ENCODE assay signal across 20 mouse cellular contexts in genomic region chrX:38669111-38669903, GRCm38 (mm10). TPM values are rescaled to one million over a fixed set of nuclear protein-coding genes. Genes with fewer than 3 reads are reported as not detected.
DNase-seq lines count a peak whose midpoint lies in the region; ATAC-seq and TF ChIP-seq lines count a peak whose summit lies in the region.
"Had no signal": no experiment of that assay in that cellular context is flagged by ENCODE, and none has a peak within 500 bp of the region (broad histone marks: within the 10 kb centered on the region; RNA-seq: fewer than 3 reads in every experiment).

No protein-coding gene starts in this region.

- no peaks in the 10 kb centered on the region for H3K27me3 ChIP-seq in intestine, embryonic 15.5 days (replicated peaks)
- H3K27me3 ChIP-seq in intestine, postnatal 0 days (replicated peaks; ENCODE audit: control insufficient read depth, insufficient read depth, low read length): no peaks in the 10 kb centered on the region
- H3K27me3 ChIP-seq: embryonic facial prominence, embryonic 12.5 days; forebrain, embryonic 13.5 days; forebrain, embryonic 15.5 days; Patski had no signal

- 46% methylated on average over 6 of the region's 6 CpGs for WGBS in intestine, embryonic 15.5 days
- 38% methylated on average over 6 of the region's 6 CpGs for WGBS in intestine, postnatal 0 days

- no peak overlapping the region for H3K4me2 ChIP-seq in intestine, embryonic 15.5 days (replicated peaks)
- H3K4me2 ChIP-seq in intestine, postnatal 0 days (replicated peaks; ENCODE audit: low read depth): no peak overlapping the region
- H3K4me2 ChIP-seq: embryonic facial prominence, embryonic 12.5 days; forebrain, embryonic 13.5 days; forebrain, embryonic 15.5 days had no signal

- H3K9ac ChIP-seq in intestine, embryonic 15.5 days: no peak overlapping the region
- no peak overlapping the region for H3K9ac ChIP-seq in intestine, postnatal 0 days (ENCODE audit: low read depth, low read length)
- H3K9ac ChIP-seq: embryonic facial prominence, embryonic 12.5 days; forebrain, embryonic 13.5 days; forebrain, embryonic 15.5 days had no signal

- peak; percentile 32 for DNase-seq in MN1 (ENCODE audit: low spot score)
- no peak for DNase-seq in right cerebral cortex, postnatal 10 days (ENCODE audit: low spot score in 2 of 2)
- no peak for DNase-seq in layer of hippocampus, adult 2 months (ENCODE audit: low spot score in 2 of 2)
- no peak for DNase-seq in layer of hippocampus, adult 9-11 months
- DNase-seq: adrenal gland, adult 8-10 months; adrenal gland, postnatal 14 days; adrenal gland, postnatal 36 days; cerebellum, adult 11-12 months; cerebellum, adult 2 months; cerebellum, adult 9-10 months; cerebellum, postnatal 10 days; cerebellum, postnatal 25 days had no signal

- H3K27ac ChIP-seq in intestine, embryonic 15.5 days: no peak overlapping the region
- H3K27ac ChIP-seq in intestine, postnatal 0 days (ENCODE audit: low read depth, low read length): no peak overlapping the region
- no peak overlapping the region for H3K27ac ChIP-seq in layer of hippocampus, adult 2 months
- H3K27ac ChIP-seq: embryonic facial prominence, embryonic 10.5 days; embryonic facial prominence, embryonic 12.5 days; forebrain, embryonic 13.5 days; forebrain, embryonic 15.5 days had no signal

- H3K9me3 ChIP-seq in intestine, embryonic 15.5 days: no peaks in the 10 kb centered on the region
- no peaks in the 10 kb centered on the region for H3K9me3 ChIP-seq in intestine, postnatal 0 days (ENCODE audit: control insufficient read depth)
- H3K9me3 ChIP-seq: embryonic facial prominence, embryonic 10.5 days; embryonic facial prominence, embryonic 12.5 days; forebrain, embryonic 13.5 days; forebrain, embryonic 15.5 days had no signal

- no peaks in the 10 kb centered on the region for H3K4me1 ChIP-seq in intestine, embryonic 15.5 days (replicated peaks)
- no peaks in the 10 kb centered on the region for H3K4me1 ChIP-seq in intestine, postnatal 0 days (replicated peaks; ENCODE audit: control insufficient read depth, insufficient read depth, low read length)
- H3K4me1 ChIP-seq: embryonic facial prominence, embryonic 10.5 days; embryonic facial prominence, embryonic 12.5 days; forebrain, embryonic 13.5 days; forebrain, embryonic 15.5 days had no signal

- H3K36me3 ChIP-seq in intestine, embryonic 15.5 days: no peaks in the 10 kb centered on the region
- no peaks in the 10 kb centered on the region for H3K36me3 ChIP-seq in intestine, postnatal 0 days (ENCODE audit: control insufficient read depth, insufficient read depth)
- H3K36me3 ChIP-seq: embryonic facial prominence, embryonic 10.5 days; embryonic facial prominence, embryonic 12.5 days; forebrain, embryonic 15.5 days had no signal

- no peak overlapping the region for H3K4me3 ChIP-seq in intestine, embryonic 15.5 days (replicated peaks)
- no peak overlapping the region for H3K4me3 ChIP-seq in intestine, postnatal 0 days (ENCODE audit: low read depth, low read length)
- no peak overlapping the region for H3K4me3 ChIP-seq in layer of hippocampus, adult 2 months
- H3K4me3 ChIP-seq: embryonic facial prominence, embryonic 10.5 days; embryonic facial prominence, embryonic 12.5 days; forebrain, embryonic 13.5 days; forebrain, embryonic 15.5 days had no signal

- TF ChIP-seq CTCF in intestine, postnatal 0 days (IDR thresholded peaks at IDR 0.05; ENCODE audit: low read depth): no peak
- TF ChIP-seq CTCF in layer of hippocampus, adult 2 months (conservative IDR thresholded peaks at IDR 0.05): no peak

- ATAC-seq in intestine, embryonic 15.5 days: peak; percentile 77
- 0 out of 2 replicates have a peak, but pooled peaks have one; percentile 16 for ATAC-seq in intestine, postnatal 0 days
- ATAC-seq: activated CD4-positive, CD25-positive, alpha-beta regulatory T cell, adult 4 months; forebrain, embryonic 13.5 days; forebrain, embryonic 15.5 days; Patski had no signal

RNA-seq across cellular contexts. Expression of gene C1galt1c1, which starts 34.4 kb away (rescaled TPM):
- polyA plus RNA-seq in intestine, embryonic 15.5 days (2015; fragmentation: Nextera tagmentation; extraction: Ambion mirVana): 57.8 and 60.9 TPM in 2 replicates
- polyA plus RNA-seq in intestine, postnatal 0 days (2015; fragmentation: Nextera tagmentation; extraction: Ambion mirVana): 61.8 and 68.9 TPM in 2 replicates
- total RNA-seq in layer of hippocampus, adult 2 months (2021): 10 to 100 TPM; 22.4 to 25.3 TPM
